Mouse (Mus musculus) limb, embryonic 12.5 days (tissue): ENCODE measurements around the gene Frmd5. TPM values are rescaled to one million over a fixed set of nuclear protein-coding genes. Genes with fewer than 3 reads are reported as not detected.

ENCODE experiments used
- polyA plus RNA-seq: library from polyadenylated mRNA; unstranded; fragments of >200 nt; fragmentation: Nextera tagmentation; extraction: Ambion mirVana; gene quantifications from 2 replicates; pipeline ENCODE4 v1.2.1, GENCODE M21; 2016

The Frmd5 gene
- polyA plus RNA-seq, 1 experiment from 2014 or later, result 3.8 TPM

Other genes starting within 250 kb of the Frmd5 start
- 21.0 and 24.4 TPM in 2 replicates for gene Casc4, start 59.9 kb upstream of the Frmd5 start, polyA plus RNA-seq
- gene Ctdspl2, start 148.9 kb upstream of the Frmd5 start, polyA plus RNA-seq, result 77.5 and 82.6 TPM in 2 replicates
- gene Mageb3, start 149.0 kb upstream of the Frmd5 start, polyA plus RNA-seq, result 0.20 and 0.28 TPM in 2 replicates
- 12.7 and 14.7 TPM in 2 replicates for gene Eif3j1, start 221.5 kb upstream of the Frmd5 start, polyA plus RNA-seq